ENCODE assay signal across 8 mouse cellular contexts in the genomic region with DNA sequence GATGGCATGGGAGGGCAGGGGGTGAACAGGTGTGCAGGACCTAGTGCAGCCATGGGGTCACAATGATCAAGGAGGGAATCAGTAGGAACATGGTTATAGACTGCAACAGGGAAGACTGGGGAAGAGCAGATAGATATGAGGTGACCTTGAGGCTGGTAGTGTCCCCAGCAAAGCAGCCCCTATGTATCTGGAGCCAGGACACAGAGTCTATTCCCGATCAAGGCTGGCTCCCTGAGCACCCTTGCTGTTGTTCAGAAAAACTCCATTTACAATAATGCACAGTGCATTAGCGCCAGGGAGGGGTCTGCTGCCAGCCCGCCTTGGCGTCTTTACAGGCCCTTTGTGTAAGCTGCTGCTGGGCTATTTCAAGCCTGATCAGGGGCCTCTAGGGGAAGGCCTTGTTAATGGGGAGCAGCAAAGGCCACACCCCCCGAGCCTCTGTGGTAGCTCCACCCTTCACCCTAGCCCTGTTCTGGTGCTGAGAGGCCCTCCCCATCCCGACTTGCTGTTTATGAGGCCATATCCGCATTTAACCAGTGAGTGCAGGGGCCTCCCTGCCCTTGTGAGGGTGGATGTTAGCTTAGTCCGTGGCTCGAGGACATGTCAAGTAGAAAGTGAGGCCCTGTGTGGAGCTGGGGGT. TPM values are rescaled to one million over a fixed set of nuclear protein-coding genes. Genes with fewer than 3 reads are reported as not detected.
DNase-seq lines count a peak whose midpoint lies in the region; ATAC-seq lines count a peak whose summit lies in the region.

No protein-coding gene starts in this region.

- DNase-seq in adrenal gland, adult 2 months: peak; percentile 54
- no peak for DNase-seq in adrenal gland, adult 8-10 months
- DNase-seq in midbrain, embryonic 10.5 days (ENCODE audit: low spot score): no peak
- DNase-seq in natural killer cell, adult 2 months (ENCODE audit: low spot score in 2 of 2): no peak
- no peak for DNase-seq in cerebellum, postnatal 4 days (ENCODE audit: low spot score in 2 of 2)

- ATAC-seq in midbrain, embryonic 15.5 days (replicated peaks): no peak
- peak; percentile 97 for ATAC-seq in intestine, embryonic 16.5 days
- peak; percentile 88 for ATAC-seq in stomach, embryonic 15.5 days (ENCODE audit: insufficient read depth, low FRiP score, low read depth)

- no peak overlapping the region for H3K9ac ChIP-seq in midbrain, embryonic 15.5 days
- peak overlapping the region; percentile 34; the same call in 1 of the 2 replicates for H3K9ac ChIP-seq in intestine, embryonic 16.5 days (ENCODE audit: low read depth, low read length)
- no peak overlapping the region for H3K9ac ChIP-seq in stomach, embryonic 15.5 days

- H3K27me3 ChIP-seq in midbrain, embryonic 10.5 days (ENCODE audit: low read depth, poor library complexity, severe bottlenecking): no peaks in the 10 kb centered on the region
- 0 out of 2 replicates have a peak, but pooled peaks cover 2% of the 10 kb centered on the region for H3K27me3 ChIP-seq in midbrain, embryonic 15.5 days (replicated peaks)
- H3K27me3 ChIP-seq in intestine, embryonic 16.5 days (replicated peaks; ENCODE audit: control insufficient read depth, insufficient read depth, low read length): no peaks in the 10 kb centered on the region
- H3K27me3 ChIP-seq in stomach, embryonic 15.5 days (replicated peaks): no peaks in the 10 kb centered on the region

- H3K4me1 ChIP-seq in midbrain, embryonic 10.5 days: peaks cover 17% of the 10 kb centered on the region
- peaks cover 5% of the 10 kb centered on the region; the same call in 1 of the 2 replicates for H3K4me1 ChIP-seq in midbrain, embryonic 15.5 days
- peaks cover 18% of the 10 kb centered on the region for H3K4me1 ChIP-seq in intestine, embryonic 16.5 days (ENCODE audit: control insufficient read depth, insufficient read depth, low read length)
- H3K4me1 ChIP-seq in stomach, embryonic 15.5 days: peaks cover 13% of the 10 kb centered on the region

- H3K9me3 ChIP-seq in midbrain, embryonic 10.5 days (replicated peaks): no peaks in the 10 kb centered on the region
- H3K9me3 ChIP-seq in midbrain, embryonic 15.5 days: no peaks in the 10 kb centered on the region
- no peaks in the 10 kb centered on the region for H3K9me3 ChIP-seq in intestine, embryonic 16.5 days (ENCODE audit: control insufficient read depth, low read length)
- no peaks in the 10 kb centered on the region for H3K9me3 ChIP-seq in stomach, embryonic 15.5 days

- no peaks in the 10 kb centered on the region for H3K36me3 ChIP-seq in midbrain, embryonic 10.5 days
- H3K36me3 ChIP-seq in midbrain, embryonic 15.5 days (replicated peaks): no peaks in the 10 kb centered on the region
- H3K36me3 ChIP-seq in intestine, embryonic 16.5 days (ENCODE audit: control insufficient read depth, insufficient read depth, low read length): no peaks in the 10 kb centered on the region
- H3K36me3 ChIP-seq in stomach, embryonic 15.5 days: no peaks in the 10 kb centered on the region

- peak overlapping the region; percentile 49 for H3K27ac ChIP-seq in midbrain, embryonic 10.5 days (replicated peaks)
- no peak overlapping the region for H3K27ac ChIP-seq in midbrain, embryonic 15.5 days
- peak overlapping the region; percentile 60 for H3K27ac ChIP-seq in intestine, embryonic 16.5 days (ENCODE audit: low read length)
- peak overlapping the region; percentile 65 for H3K27ac ChIP-seq in stomach, embryonic 15.5 days

- H3K4me3 ChIP-seq in midbrain, embryonic 10.5 days: no peak overlapping the region
- H3K4me3 ChIP-seq in midbrain, embryonic 15.5 days: no peak overlapping the region
- no peak overlapping the region for H3K4me3 ChIP-seq in intestine, embryonic 16.5 days (ENCODE audit: low read length)
- no peak overlapping the region for H3K4me3 ChIP-seq in stomach, embryonic 15.5 days (replicated peaks)

- WGBS in midbrain, embryonic 10.5 days: 36% methylated on average over 9 of the region's 9 CpGs
- 23% methylated on average over 9 of the region's 9 CpGs for WGBS in midbrain, embryonic 15.5 days
- 10% methylated on average over 9 of the region's 9 CpGs for WGBS in intestine, embryonic 16.5 days
- WGBS in stomach, embryonic 15.5 days: 15% methylated on average over 9 of the region's 9 CpGs

- H3K4me2 ChIP-seq in midbrain, embryonic 15.5 days: no peak overlapping the region
- H3K4me2 ChIP-seq in intestine, embryonic 16.5 days (ENCODE audit: low read depth, low read length): peak overlapping the region; percentile 18
- no peak overlapping the region; the same call in 1 of the 2 replicates for H3K4me2 ChIP-seq in stomach, embryonic 15.5 days

RNA-seq across cellular contexts. Expression of gene Tekt4, which starts 7.9 kb away (rescaled TPM):
- under 1 TPM in 1 of 2 experiments, not detected in 1; 0.17 TPM for total RNA-seq in adrenal gland, adult 2 months (2021)
- polyA plus RNA-seq in adrenal gland, adult 2 months (2012; rRNA removed): 0.17 TPM in 1 of 2 replicates, not detected in the other
- under 1 TPM in 2 of 4 experiments, not detected in 2; 0.23 to 0.45 TPM for total RNA-seq in adrenal gland, adult 8-10 months (2022)
- 0.17 and 0.38 TPM in 2 replicates for polyA plus RNA-seq in midbrain, embryonic 10.5 days (2016; fragmentation: Nextera tagmentation; extraction: Ambion mirVana)
- polyA plus RNA-seq in midbrain, embryonic 15.5 days (2015; fragmentation: Nextera tagmentation; extraction: Ambion mirVana): 1.2 TPM in 2 replicates
- polyA plus RNA-seq in intestine, embryonic 16.5 days (2015; fragmentation: Nextera tagmentation; extraction: Ambion mirVana): not detected in 2 replicates
- polyA plus RNA-seq in stomach, embryonic 15.5 days (2015; fragmentation: Nextera tagmentation; extraction: Ambion mirVana): 0.12 and 0.31 TPM in 2 replicates

RNA-seq across cellular contexts. Expression of gene Cacna1h, which starts 28.8 kb away (rescaled TPM):
- total RNA-seq in adrenal gland, adult 2 months (2021): 10 to 100 TPM; 77.1 to 96.1 TPM
- 163 and 202 TPM in 2 replicates for polyA plus RNA-seq in adrenal gland, adult 2 months (2012; rRNA removed)
- 100 to 1,000 TPM; 117 to 206 (median 157) TPM for total RNA-seq in adrenal gland, adult 8-10 months (2022)
- 2.1 and 3.6 TPM in 2 replicates for polyA plus RNA-seq in midbrain, embryonic 10.5 days (2016; fragmentation: Nextera tagmentation; extraction: Ambion mirVana)
- 14.2 and 15.7 TPM in 2 replicates for polyA plus RNA-seq in midbrain, embryonic 15.5 days (2015; fragmentation: Nextera tagmentation; extraction: Ambion mirVana)
- 2.2 and 3.0 TPM in 2 replicates for polyA plus RNA-seq in intestine, embryonic 16.5 days (2015; fragmentation: Nextera tagmentation; extraction: Ambion mirVana)
- 5.1 and 5.6 TPM in 2 replicates for polyA plus RNA-seq in stomach, embryonic 15.5 days (2015; fragmentation: Nextera tagmentation; extraction: Ambion mirVana)

RNA-seq across cellular contexts. Expression of gene Sstr5, which starts 34.7 kb away (rescaled TPM):
- total RNA-seq in adrenal gland, adult 2 months (2021): 1 to 10 TPM in 1 of 2 experiments, under 1 TPM in 1; 0.97 to 1.0 TPM
- polyA plus RNA-seq in adrenal gland, adult 2 months (2012; rRNA removed): 0.36 and 0.54 TPM in 2 replicates
- total RNA-seq in adrenal gland, adult 8-10 months (2022): 1 to 10 TPM; 1.0 to 1.4 (median 1.2) TPM
- polyA plus RNA-seq in midbrain, embryonic 10.5 days (2016; fragmentation: Nextera tagmentation; extraction: Ambion mirVana): not detected in 2 replicates
- polyA plus RNA-seq in midbrain, embryonic 15.5 days (2015; fragmentation: Nextera tagmentation; extraction: Ambion mirVana): 0.32 and 0.98 TPM in 2 replicates
- 0.78 and 1.0 TPM in 2 replicates for polyA plus RNA-seq in intestine, embryonic 16.5 days (2015; fragmentation: Nextera tagmentation; extraction: Ambion mirVana)
- 0.32 and 0.37 TPM in 2 replicates for polyA plus RNA-seq in stomach, embryonic 15.5 days (2015; fragmentation: Nextera tagmentation; extraction: Ambion mirVana)
